Mouse (Mus musculus) neutrophil, adult 5-6 weeks (primary cell): Measurements from ENCODE around the gene Akap8. TPM values are rescaled to one million over a fixed set of nuclear protein-coding genes. Genes with fewer than 3 reads are reported as not detected.

ENCODE experiments used
- ATAC-seq: fragments of 151-379, 151-347 bp; 2 replicates; pipeline ENCODE4 v1.8.0; 2017; ENCODE audit warnings: mild to moderate bottlenecking, moderate TSS enrichment; ENCODE audit not compliant: insufficient number of reproducible peaks, poor library complexity, low FRiP score, severe bottlenecking; ENCODE audit errors: extremely low read depth
- total RNA-seq: library from RNA; stranded (forward); fragments of 200-1000 nt; gene quantifications from 2 replicates; pipeline ENCODE4 v1.2.3, GENCODE M21; 2017

The Akap8 gene
- 227 and 237 TPM in 2 replicates for total RNA-seq

DNA sequence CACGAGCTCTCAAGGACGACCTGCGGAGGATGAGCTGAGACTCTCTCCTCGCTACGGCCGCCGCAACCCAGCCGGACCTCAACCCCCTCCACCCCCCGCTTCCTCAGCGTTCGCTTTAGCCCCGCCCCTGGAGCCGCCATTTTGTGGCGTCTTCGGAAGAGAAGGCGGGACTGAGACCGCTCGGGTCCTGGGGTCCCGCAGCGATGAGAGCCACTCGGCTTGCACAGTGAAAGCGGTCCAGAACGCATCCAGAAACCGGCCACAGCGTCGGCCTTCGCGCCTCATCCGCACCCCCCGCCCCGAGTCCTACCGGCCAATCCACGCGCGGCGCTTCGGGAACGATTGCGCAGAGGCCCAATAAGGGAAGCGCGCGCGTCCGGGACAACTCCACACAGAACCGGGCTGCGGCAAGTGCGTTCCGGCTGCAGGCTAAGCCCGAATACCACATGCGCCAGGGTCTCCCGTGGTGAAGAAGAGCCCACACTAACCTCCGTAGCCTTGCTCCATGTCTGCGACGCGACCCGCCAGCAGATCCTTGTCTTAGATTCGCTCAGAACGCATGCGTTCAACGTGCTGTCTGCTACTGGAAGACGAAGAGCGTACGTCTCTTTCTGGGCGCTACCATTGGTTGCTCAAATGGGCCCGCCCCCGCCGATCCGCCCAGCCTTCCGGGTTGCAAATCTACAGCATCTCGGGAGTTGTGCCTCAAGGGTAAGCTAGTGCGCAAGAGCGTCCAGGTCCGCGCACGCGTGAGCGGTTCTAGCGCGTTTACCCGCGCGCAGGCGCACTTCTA is at the start of gene Akap8:
TSS of gene Akap8 (minus strand) at position 642 of the 793 bp plus-strand sequence.
- ATAC-seq: peak; percentile 96

DNA sequence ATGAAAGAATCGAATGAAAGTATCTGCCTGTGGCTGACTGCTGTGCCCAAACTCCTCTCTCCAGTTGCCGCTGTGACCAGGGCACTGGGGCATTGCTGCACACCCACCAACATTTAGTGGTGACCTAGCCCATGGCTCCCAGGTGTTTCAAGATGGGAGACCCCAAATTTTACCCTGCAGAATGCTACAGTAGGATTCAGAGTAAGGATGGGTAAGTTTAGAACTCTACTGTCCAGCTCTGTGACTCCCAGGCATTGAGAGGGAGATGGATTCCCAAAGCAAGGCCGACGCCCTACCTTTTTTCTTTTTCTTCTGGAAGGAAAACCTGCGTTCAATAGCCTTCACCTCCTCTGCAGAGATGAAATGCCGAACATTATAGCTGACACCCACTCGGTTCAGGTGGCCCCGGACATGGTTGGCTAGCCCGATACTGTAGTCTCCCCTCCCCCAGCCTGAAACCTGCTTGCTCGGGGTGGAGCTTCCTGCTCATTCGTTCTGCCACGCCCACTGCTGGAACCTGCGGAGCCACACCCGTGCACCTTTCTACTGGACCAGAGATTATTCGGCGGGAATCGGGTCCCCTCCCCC is 48.0 kb upstream of the Akap8 start:
- no peak for ATAC-seq

DNA sequence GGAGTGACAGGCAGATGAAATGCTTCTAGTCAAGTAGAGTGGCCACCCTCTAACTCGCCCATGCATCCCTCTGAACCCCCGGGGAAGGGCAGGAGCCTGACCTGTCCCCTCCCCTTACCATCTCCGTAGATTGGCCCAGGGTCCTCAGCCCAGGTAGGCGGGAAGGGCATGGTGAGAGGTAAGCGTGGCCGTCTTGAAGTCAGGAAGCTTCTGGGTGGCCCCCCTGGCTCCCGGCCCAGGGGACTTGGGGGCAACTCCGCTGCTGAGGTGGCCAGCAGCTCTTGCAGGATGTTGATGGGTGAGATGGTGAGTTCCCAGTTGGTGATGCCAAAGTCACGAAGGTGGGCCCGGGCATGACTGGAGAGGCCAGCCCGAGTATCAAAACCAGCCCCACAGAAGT is 46.7 kb upstream of the Akap8 start:
- ATAC-seq: no peak

- no peak for ATAC-seq
Observed at GRCm38 (mm10) chr17:32365296-32365695, 44.3 kb upstream of the Akap8 start.

DNA sequence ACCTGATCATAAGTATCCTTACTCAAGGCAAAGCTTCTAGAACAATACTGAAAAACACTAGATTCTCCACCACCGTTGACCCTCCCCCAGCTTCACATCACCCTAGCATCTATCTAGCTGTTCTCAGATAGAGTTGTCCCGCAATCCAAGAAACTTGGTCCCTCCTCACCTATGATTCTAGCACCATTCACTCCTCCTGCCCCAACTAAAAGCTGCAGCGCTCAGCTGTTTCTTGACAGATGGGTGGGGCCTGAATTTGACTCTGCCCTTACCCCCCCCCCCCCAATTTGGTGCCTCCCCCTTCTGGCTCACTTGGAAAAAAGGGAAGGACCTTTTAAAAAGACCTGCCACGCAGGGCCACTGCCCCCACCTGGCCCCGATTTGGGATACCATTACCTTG is 43.8 kb upstream of the Akap8 start:
- no peak for ATAC-seq

DNA sequence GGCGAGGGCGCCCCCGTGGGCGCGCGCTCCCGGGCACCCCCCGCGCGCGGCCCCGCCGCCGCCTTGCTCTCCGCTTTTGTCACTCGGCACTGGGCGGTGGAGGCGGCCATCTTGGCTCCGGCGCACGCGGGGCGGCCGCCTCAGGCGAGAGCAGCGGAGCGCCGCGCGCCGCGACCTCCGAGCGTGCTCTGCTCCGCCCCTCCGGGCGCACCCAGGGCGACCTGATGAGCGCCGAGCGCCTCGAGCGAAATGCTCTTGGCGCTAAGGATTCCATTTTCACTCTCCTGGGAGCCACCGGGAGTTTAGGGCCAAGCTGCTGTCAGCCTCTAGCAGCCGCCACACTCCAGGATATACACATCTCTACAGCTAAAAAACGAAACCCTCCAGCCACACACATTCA is 43.3 kb upstream of the Akap8 start:
- peak; percentile 72 for ATAC-seq

GRCm38 (mm10) chr17:32363821-32364301 is 42.8 kb upstream of the Akap8 start:
- no peak for ATAC-seq

GRCm38 (mm10) chr17:32362686-32363085 is 41.6 kb upstream of the Akap8 start:
- ATAC-seq: no peak

DNA sequence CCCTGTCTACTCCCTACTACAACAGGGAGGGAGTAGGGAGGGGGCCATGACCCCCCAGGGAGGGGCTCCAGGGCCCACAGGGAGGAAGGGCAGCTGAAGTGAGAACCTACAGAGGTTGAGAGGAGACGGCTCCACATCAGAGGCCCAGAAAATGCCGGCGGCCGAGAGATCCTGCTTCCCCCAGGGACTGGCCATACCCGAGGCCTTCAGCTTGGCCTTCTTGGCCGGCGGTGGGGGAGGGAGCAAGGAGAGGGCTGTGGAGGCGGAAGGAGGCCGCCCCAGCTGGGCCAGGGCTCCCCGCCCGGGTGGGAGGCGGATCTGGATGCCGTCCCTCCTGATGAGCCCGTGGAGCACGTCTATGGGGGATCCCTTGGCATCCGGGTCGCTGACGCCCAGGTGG is 38.9 kb upstream of the Akap8 start:
- ATAC-seq: no peak

DNA sequence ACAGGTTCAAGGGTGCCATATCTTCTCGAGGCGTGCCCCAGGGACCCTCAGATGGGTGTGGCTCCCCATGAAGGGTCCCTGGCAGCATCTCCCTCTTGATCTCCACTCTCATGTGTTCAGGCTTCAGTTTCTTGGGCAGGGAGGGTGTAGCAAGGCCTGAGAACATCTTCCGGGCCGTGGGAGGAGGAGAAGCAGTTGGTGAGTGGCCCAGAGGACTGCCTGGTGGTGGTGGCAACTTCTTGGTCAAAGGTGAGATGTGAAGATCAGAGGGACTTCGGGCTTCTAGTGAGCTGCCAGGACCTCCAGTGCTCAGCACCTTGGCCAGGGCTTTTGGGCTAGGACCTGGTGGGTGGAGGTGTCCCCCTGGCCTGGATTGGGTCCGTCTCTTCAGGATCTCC is 37.9 kb upstream of the Akap8 start:
- no peak for ATAC-seq

DNA sequence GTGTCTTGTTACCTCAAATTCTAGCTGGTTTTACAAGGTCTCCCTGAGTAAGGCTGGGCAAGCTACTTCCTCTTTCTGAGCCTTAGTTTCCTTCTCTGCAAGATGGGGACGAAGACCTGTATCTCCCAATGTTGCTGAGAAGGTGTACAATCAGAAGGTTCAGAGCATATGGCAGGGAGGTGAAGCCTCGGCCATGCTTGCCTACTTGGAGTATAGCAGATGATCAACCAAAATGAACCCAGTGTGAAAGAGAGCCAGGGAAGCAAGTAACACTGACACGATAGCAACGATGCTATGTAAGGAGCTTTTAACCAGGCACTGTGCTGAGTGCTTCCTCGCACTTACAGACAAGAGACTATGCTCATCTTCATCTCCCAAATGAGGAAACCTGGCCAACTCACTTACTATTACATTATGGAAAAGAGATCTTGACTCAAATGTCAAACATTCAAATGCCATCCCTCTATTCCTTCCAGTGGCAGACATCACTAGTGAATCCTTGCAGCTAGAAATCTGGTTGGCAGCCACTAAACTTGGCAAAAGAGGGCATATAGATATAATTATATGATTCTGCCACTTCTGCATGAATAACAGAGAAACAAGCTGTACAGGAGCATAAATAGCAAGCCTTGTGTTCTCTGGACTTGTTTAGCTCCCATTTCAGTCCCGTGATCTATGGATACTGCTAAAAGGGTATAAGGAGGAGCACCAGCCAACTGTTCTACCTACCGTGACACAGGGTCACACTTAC is 37.3 kb upstream of the Akap8 start:
- no peak for ATAC-seq

DNA sequence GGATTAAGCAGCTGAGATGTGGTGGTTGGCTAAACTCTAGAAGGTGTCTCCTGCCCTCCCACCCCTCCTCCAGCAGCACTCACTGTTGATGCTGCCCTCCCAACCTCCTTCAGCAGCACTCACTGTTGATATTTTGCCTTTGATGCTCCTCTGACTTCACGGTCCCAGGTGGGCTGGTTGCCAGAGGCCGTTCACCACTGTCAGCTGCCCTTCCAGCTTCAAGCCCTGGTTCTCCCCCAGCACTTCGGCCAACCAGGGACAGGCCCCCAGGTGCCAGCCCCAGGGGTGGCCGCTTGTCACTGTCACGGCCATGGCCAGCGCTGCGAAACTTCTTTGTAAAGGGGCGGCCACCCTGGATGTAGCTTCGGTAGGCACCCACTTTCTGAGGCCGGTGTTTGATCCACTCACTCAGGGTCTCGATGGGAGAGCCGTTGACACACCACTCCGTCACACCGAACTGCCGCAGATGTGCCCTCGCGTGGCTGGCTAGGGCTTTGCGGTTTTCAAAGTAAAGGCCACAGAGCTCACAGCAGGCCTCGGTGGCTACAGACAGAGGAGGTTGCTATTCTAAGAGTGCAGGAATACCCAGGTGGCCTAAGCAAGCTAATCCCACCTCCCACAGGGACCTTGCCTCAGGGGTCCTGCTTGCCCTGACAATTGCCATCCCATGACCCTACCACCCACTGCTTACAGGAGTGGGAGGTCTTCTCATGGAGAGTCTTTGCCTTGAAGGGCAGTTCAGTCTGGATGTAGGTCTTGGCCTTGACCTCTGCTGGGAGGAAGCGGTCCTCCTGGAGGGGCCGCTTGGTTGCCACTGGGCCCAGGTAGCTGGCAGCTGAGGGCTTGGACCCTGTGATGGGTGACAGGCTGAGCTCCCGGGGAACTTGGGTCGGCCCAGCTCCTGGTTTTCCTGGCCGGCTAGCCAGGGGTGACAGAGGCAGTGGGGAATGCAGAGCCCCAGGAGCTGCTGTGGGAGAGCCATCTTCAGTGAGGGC is 36.0 kb upstream of the Akap8 start:
- no peak for ATAC-seq

- no peak for ATAC-seq
Observed at GRCm38 (mm10) chr17:32356281-32356680, 35.2 kb upstream of the Akap8 start.

- no peak for ATAC-seq
Observed at GRCm38 (mm10) chr17:32355031-32355430, 34.0 kb upstream of the Akap8 start.

DNA sequence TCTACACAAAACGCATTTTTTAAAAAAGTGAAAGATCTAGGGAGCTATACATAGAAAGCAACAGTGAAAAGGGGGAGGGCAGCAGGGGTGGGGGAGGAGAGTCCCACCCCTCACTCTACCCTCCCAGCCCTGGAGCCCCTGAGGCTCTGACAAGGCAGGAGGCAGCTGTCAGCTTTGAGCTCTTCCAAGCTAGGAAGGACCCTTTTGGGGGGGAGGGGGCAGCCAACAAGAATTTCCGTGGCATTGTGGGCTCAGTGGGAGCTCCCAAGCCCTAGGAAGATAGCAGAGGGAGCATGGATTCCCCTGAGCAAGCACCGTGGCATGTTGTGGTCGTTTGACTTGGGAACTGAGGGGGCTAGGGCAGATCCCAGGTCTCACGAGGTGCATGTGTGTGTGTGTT is 33.2 kb upstream of the Akap8 start:
- no peak for ATAC-seq

DNA sequence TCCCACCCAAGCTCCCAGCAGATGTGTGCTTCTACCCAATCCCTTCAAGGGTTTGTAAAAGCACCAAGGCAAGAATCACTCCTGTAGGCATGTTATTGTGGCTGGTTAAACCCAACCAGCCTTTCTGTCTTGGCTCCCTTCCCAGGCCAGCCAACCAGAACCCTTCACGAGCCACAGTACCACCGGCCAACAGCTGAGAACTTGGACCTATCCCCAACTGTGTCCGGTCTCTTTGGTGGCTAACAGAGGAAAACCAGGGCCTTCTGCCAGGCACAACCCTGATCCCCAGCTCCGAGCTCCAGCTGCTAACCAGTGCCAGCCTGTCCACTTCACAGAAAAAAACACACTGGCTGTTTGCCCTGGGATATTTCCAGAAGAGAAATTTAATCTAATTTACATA is 32.7 kb upstream of the Akap8 start:
- ATAC-seq: no peak

GRCm38 (mm10) chr17:32351726-32352125 is 30.7 kb upstream of the Akap8 start:
- ATAC-seq: no peak

GRCm38 (mm10) chr17:32351269-32351668 is 30.2 kb upstream of the Akap8 start:
- ATAC-seq: no peak
